Mouse (Mus musculus) brain, embryonic 14.5 days (tissue): ENCODE data around the gene Wfdc3.
"Not testable (repeated sequence)": the region's sequence is repeated elsewhere in the genome, so short reads cannot be mapped to it uniquely, and the experiment has no call there.

Experiments
- CTCF ChIP-seq: fragments of 200-500 bp; IDR thresholded peaks from 2 replicates; pipeline ENCODE4 v1.5.1; 2012; ENCODE audit warnings: inconsistent platforms, mild to moderate bottlenecking, moderate library complexity, borderline replicate concordance; ENCODE audit not compliant: insufficient read depth, insufficient read length; ENCODE audit errors: extremely low read depth
- POLR2A ChIP-seq: fragments of 200-500 bp; IDR thresholded peaks from 2 replicates; pipeline ENCODE4 v1.6.1; 2012; ENCODE audit warnings: mild to moderate bottlenecking, inconsistent platforms, borderline replicate concordance; ENCODE audit not compliant: poor library complexity, insufficient read depth, insufficient read length, severe bottlenecking; ENCODE audit errors: extremely low read depth

GRCm38 (mm10) chr2:164716194-164716786, 29.4 kb downstream of the Wfdc3 start:
- not testable (repeated sequence) for TF ChIP-seq CTCF, POLR2A
